Mouse (Mus musculus) kidney, postnatal 0 days (tissue): ENCODE data around the gene 1700023F06Rik. TPM values are rescaled to one million over a fixed set of nuclear protein-coding genes. Genes with fewer than 3 reads are reported as not detected.

Source experiments
- ATAC-seq: fragments of 200-750 bp; cut with Nextera tagmentation; replicated peaks from 2 replicates; pipeline ENCODE4 v1.8.0; 2017; ENCODE audit warnings: low read depth, moderate number of reproducible peaks, moderate TSS enrichment, moderate library complexity; ENCODE audit not compliant: low FRiP score
- DNase-seq: peaks from one replicate; pipeline ENCODE4 v3.0.0-alpha.2; 2016; ENCODE audit warnings: low spot score
- H3K27ac ChIP-seq: fragments of 300-500 bp; sonication (generic); 2 replicates; pipeline ENCODE4 v1.5.1; 2014; ENCODE audit warnings: mild to moderate bottlenecking
- H3K27me3 ChIP-seq: fragments of 300-500 bp; sonication (generic); 2 replicates; pipeline ENCODE4 v1.6.1; 2014; ENCODE audit warnings: low read length, mixed read lengths; ENCODE audit not compliant: insufficient read depth
- H3K36me3 ChIP-seq: fragments of 300-500 bp; sonication (generic); 2 replicates; pipeline ENCODE4 v1.6.1; 2014; ENCODE audit warnings: low read length, mixed read lengths; ENCODE audit not compliant: insufficient read depth
- H3K4me1 ChIP-seq: fragments of 300-500 bp; sonication (generic); replicated peaks from 2 replicates; pipeline ENCODE4 v1.6.1; 2014; ENCODE audit warnings: antibody characterized with exemption, low read length, mixed read lengths; ENCODE audit not compliant: insufficient read depth
- H3K4me2 ChIP-seq: fragments of 300-500 bp; sonication (generic); 2 replicates; pipeline ENCODE4 v1.6.1; 2014; ENCODE audit warnings: mild to moderate bottlenecking, low read length, moderate library complexity, mixed read lengths
- H3K4me3 ChIP-seq: fragments of 300-500 bp; sonication (generic); replicated peaks from 2 replicates; pipeline ENCODE4 v1.5.1; 2014; ENCODE audit warnings: low read depth, low read length
- H3K9ac ChIP-seq: fragments of 300-500 bp; sonication (generic); 2 replicates; pipeline ENCODE4 v1.6.1; 2014; ENCODE audit warnings: low read depth, low read length
- H3K9me3 ChIP-seq: fragments of 300-500 bp; sonication (generic); replicated peaks from 2 replicates; pipeline ENCODE4 v1.6.1; 2016; ENCODE audit warnings: low read length, inconsistent platforms, mixed read lengths
- CTCF ChIP-seq: IDR thresholded peaks from 2 replicates; pipeline ENCODE4 v1.5.1; 2016; ENCODE audit warnings: antibody characterized with exemption, low read depth, mild to moderate bottlenecking, moderate library complexity
- WGBS: fragments of 180-500 bp; shearing (Covaris S2); extraction: QIAGEN DNeasy Blood & Tissue Kit; methylation state at CpG from one replicate; pipeline ENCODE4 v1.1.7; 2014; 5-methylcytosine and 5-hydroxymethylcytosine counted together
- polyA plus RNA-seq: library from polyadenylated mRNA; unstranded; fragments of >200 nt; fragmentation: Nextera tagmentation; extraction: Ambion mirVana; gene quantifications from 2 replicates; pipeline ENCODE4 v1.2.1, GENCODE M21; 2015

1700023F06Rik gene
- polyA plus RNA-seq, 1 experiment from 2014 or later, result 0.37 TPM

DNA sequence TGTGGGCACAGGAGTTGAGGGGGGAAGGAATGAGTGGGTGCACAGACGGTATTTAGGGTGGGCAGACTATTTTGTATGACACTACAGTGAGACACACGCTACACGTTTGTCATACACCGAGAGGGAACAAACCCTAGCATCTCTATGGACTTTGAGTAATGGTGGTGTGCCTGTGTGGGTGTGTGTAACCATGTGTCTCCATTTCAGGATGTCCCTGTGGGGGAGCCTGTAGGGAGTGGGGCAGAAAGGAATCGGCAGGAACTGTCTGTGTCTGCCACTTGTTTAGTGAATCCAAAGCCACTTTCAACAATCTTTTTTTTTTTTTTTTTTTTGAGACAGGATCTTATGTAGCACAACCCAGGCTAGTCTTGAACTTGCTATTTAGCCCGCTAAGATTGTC, 2.2 kb downstream of the 1700023F06Rik start:
- H3K27me3 ChIP-seq, result no peaks in the 10 kb centered on the region
- H3K4me1 ChIP-seq, result no peaks in the 10 kb centered on the region
- 92% methylated on average over 6 of the region's 6 CpGs for WGBS
- TF ChIP-seq CTCF, result no peak
- DNase-seq (no peak), ATAC-seq (no peak)
- H3K36me3 ChIP-seq, result no peaks in the 10 kb centered on the region
- no peak overlapping the region for H3K4me3 ChIP-seq
- no peaks in the 10 kb centered on the region for H3K9me3 ChIP-seq
- H3K27ac ChIP-seq, result no peak overlapping the region
- H3K4me2 ChIP-seq, result no peak overlapping the region
- H3K9ac ChIP-seq, result no peak overlapping the region

DNA sequence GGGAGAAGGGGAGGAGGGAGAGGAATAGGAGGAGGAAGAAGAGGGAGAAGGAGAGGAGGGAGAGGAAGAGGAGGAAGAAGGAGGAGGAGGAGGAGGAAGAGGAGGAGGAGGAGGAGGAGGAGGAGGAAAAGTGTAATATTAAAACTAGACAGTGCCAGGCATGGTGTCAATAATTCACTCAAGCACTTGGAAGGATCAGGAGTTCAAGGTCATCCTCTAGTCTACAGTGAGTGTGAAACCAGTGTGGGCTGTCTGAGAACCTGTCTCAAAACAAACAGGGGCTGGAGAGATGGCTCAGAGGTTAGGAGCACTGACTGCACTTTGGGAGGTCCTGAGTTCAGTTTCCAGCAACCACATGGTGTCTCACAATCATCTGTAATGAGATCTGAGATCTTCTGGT, 6.0 kb downstream of the 1700023F06Rik start:
- no peak overlapping the region for H3K4me3 ChIP-seq
- TF ChIP-seq CTCF, result no peak
- H3K36me3 ChIP-seq, result no peaks in the 10 kb centered on the region
- H3K27me3 ChIP-seq, result peaks cover 23% of the 10 kb centered on the region
- no peak overlapping the region for H3K4me2 ChIP-seq
- no peak overlapping the region for H3K9ac ChIP-seq
- H3K27ac ChIP-seq, result no peak overlapping the region
- H3K9me3 ChIP-seq, result no peaks in the 10 kb centered on the region
- DNase-seq (no peak), ATAC-seq (no peak)
- H3K4me1 ChIP-seq, result peaks cover 8% of the 10 kb centered on the region

DNA sequence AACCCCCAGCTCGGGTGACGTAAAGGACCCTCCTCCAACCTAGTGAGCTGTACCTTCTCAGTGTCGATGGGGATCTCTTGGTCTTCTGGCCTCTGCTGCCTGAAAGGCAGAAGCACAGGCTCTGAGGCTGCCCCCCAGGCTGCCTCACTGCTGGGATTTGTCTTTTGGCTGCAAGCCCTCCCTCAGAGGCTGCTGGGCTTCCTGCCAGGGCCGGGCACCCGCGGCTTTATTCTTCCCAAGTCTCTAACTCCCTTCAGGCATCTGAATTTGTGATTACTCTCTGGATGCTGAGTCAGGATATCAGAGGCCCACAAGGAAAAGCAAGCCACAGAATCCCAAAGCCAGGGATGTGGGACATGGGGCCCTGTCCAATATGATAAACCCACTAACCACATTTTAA, 6.7 kb downstream of the 1700023F06Rik start:
- DNase-seq (no peak), ATAC-seq (no peak)
- no peak overlapping the region for H3K4me2 ChIP-seq
- no peaks in the 10 kb centered on the region for H3K36me3 ChIP-seq
- H3K9me3 ChIP-seq, result no peaks in the 10 kb centered on the region
- peaks cover 25% of the 10 kb centered on the region for H3K27me3 ChIP-seq
- peaks cover 8% of the 10 kb centered on the region for H3K4me1 ChIP-seq
- H3K4me3 ChIP-seq, result no peak overlapping the region
- H3K9ac ChIP-seq, result no peak overlapping the region
- whole genome bisulfite sequencing, result 30% methylated on average over 6 of the region's 6 CpGs
- no peak for TF ChIP-seq CTCF
- H3K27ac ChIP-seq, result no peak overlapping the region

DNA sequence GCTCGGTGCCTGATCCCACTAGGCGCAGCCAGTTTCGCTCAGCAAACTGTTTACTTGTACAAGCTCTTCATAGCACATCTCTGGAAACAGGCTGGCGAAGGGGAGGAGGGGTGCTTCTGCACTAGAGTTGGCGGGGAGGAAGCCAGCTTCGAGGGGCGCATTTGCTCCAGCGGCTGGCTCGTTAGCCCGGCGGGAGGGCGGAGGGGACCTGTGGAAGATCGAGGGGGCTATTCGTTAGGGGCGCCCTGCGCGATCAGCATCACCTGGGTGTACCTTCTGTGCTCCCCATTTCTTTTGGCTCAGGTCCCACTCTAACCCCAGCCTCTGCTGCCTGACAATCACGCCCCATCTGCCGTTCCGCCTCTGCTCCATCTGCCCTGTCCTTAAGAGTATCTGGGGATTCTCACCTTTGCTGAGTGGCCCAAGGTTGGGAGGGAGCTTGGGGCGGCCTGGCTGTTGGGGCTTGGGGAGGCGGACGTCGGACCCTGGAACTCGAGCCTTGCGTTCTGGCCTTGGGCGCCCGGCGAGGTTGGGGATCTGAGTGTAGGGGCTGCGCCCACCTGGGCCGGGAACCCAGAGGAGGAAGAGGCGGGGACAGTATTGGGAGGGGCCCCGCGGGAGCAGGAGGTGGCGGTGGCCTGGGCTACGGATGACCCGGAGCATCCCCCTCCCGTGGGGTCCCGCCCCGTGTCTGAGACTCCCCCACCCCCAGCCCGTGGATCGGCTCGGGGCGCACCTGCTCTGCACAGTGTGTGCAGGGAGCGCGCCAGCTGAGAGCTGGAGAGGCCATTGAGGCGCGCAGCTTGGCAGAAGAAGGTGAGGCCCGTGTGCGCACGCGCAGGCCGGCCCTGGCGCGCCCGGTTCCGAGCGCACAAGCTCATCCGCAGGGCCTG, 9.2 kb downstream of the 1700023F06Rik start:
- H3K27ac ChIP-seq, result no peak overlapping the region
- H3K4me2 ChIP-seq, result peak overlapping the region; percentile 75
- H3K36me3 ChIP-seq, result no peaks in the 10 kb centered on the region
- ATAC-seq (peak; percentile 57; the same call in 1 of the 2 replicates), DNase-seq (no peak)
- H3K4me3 ChIP-seq, result peak overlapping the region; percentile 34
- H3K4me1 ChIP-seq, result peaks cover 8% of the 10 kb centered on the region
- H3K27me3 ChIP-seq, result peaks cover 29% of the 10 kb centered on the region
- TF ChIP-seq CTCF, result no peak
- no peaks in the 10 kb centered on the region for H3K9me3 ChIP-seq
- H3K9ac ChIP-seq, result peak overlapping the region; percentile 28; the same call in 1 of the 2 replicates
- WGBS, result 3% methylated on average over 47 of the region's 59 CpGs

DNA sequence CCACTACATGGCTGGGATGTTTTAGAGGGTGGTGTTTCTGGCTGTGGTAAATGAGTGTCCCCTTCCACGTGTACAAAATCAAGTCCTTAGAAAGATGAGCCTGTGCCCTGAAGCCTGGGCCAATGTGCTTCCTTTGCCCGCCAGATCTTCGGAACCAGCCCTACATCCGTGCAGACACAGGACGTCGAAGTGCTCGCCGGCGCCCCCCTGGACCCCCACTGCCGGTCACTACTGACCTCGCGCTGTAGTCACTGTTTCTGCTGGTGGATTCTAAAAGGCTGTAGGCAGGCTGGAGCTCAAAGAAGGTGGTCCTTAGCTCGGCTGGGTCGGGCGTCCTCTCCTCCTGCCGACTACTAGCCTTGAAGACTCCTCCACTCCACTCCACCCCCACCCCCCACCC, 10.0 kb downstream of the 1700023F06Rik start:
- Histone ChIP-seq H3K4me3 (peak overlapping the region; percentile 34), H3K4me1 (peaks cover 8% of the 10 kb centered on the region), H3K27me3 (peaks cover 35% of the 10 kb centered on the region), H3K4me2 (peak overlapping the region; percentile 75; the same call in 1 of the 2 replicates), H3K27ac (no peak overlapping the region), H3K36me3 (no peaks in the 10 kb centered on the region), H3K9me3 (no peaks in the 10 kb centered on the region), H3K9ac (no peak overlapping the region)
- DNase-seq (no peak), ATAC-seq (no peak)
- WGBS, result 5% methylated on average over 16 of the region's 16 CpGs
- no peak for TF ChIP-seq CTCF

DNA sequence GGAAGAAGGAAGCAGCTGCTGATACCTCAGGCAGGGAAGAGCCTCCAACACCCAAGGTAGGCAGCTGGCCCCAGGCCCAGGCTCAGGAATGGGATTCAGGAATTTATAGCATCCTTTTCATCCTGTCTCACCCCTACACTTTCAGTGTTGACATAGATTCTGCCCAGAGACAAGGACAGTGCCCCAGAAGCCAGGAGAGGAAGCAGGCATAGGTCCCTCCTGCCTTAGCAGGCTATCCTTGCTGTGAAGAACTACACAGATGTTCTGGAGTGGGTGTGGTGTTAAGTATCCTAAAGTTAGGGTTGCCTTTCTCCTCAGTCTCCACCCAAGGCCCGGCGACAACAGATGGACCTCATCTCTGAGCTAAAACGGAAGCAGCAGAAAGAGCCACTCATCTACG, 11.0 kb downstream of the 1700023F06Rik start:
- no peaks in the 10 kb centered on the region for H3K9me3 ChIP-seq
- no peak overlapping the region for H3K9ac ChIP-seq
- no peaks in the 10 kb centered on the region for H3K36me3 ChIP-seq
- H3K4me2 ChIP-seq, result no peak overlapping the region
- ATAC-seq (no peak), DNase-seq (no peak)
- no peak for TF ChIP-seq CTCF
- WGBS, result 70% methylated on average over 4 of the region's 4 CpGs
- peaks cover 45% of the 10 kb centered on the region for H3K27me3 ChIP-seq
- H3K4me1 ChIP-seq, result peaks cover 16% of the 10 kb centered on the region
- H3K27ac ChIP-seq, result no peak overlapping the region
- no peak overlapping the region for H3K4me3 ChIP-seq
